Mouse (Mus musculus) heart, postnatal 0 days (tissue): Measurements from ENCODE around the gene Lzts3.

Source experiments
- CTCF ChIP-seq: IDR thresholded peaks from 2 replicates; pipeline ENCODE4 v1.5.1; 2016; ENCODE audit warnings: antibody characterized with exemption, control low read depth, low read depth
- EP300 ChIP-seq: IDR thresholded peaks from 2 replicates; pipeline ENCODE4 v1.6.1; 2016; ENCODE audit warnings: antibody characterized with exemption, low read depth

- TF ChIP-seq CTCF: no peak
- TF ChIP-seq EP300: no peak
Measured at GRCm38 (mm10) chr2:130653760-130654159, 11.2 kb upstream of the Lzts3 start.
